Mouse (Mus musculus) heart, postnatal 0 days (tissue): ENCODE measurements around the gene Gm8909.
"Not testable (repeated sequence)": the region's sequence is repeated elsewhere in the genome, so short reads cannot be mapped to it uniquely, and the experiment has no call there.

Experiments
- CTCF ChIP-seq: IDR thresholded peaks from 2 replicates; pipeline ENCODE4 v1.5.1; 2016; ENCODE audit warnings: antibody characterized with exemption, control low read depth, low read depth
- EP300 ChIP-seq: IDR thresholded peaks from 2 replicates; pipeline ENCODE4 v1.6.1; 2016; ENCODE audit warnings: antibody characterized with exemption, low read depth

DNA sequence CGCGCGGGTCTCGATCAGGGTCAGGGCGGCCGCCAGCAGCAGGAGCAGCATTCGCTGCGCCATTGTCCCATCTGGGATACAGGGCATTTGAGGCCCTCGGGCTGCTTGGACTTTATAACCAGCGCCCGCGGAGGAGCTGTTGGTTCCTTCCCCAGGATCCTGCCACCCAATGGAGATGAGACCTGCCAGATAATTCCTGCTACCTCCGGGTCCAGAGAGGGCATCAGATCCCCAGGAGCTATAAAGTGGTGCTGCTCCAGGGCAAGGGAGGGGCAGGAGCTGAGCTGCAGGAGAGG, 22.5 kb downstream of the Gm8909 start:
- TF ChIP-seq CTCF, EP300: not testable (repeated sequence)
